Mouse (Mus musculus) ES-E14 (cell line): ENCODE measurements around the gene Kcnk12. TPM values are rescaled to one million over a fixed set of nuclear protein-coding genes. Genes with fewer than 3 reads are reported as not detected.

Experiments
- DNase-seq: peaks from one replicate; pipeline ENCODE4 v3.0.0-alpha.2; 2013; ENCODE audit warnings: low read depth, low spot score
- H3K27ac ChIP-seq: 2 replicates; pipeline ENCODE4 v1.5.1; 2012; ENCODE audit warnings: low read depth, mild to moderate bottlenecking, low read length, moderate library complexity, mixed read lengths; ENCODE audit not compliant: poor library complexity, insufficient read depth, severe bottlenecking
- H3K36me3 ChIP-seq: 2 replicates; pipeline ENCODE4 v1.6.1; 2012; ENCODE audit warnings: mild to moderate bottlenecking, low read length, moderate library complexity, mixed read lengths; ENCODE audit not compliant: control insufficient read depth, poor library complexity, insufficient read depth, severe bottlenecking
- H3K4me1 ChIP-seq, 2 experiments: fragments of 150-350 bp in 1 of 2; sonication (generic) in 1 of 2; 2 replicates each; pipeline ENCODE4 v1.6.1; 2012; ENCODE audit warnings: low read length in 2 of 2, mild to moderate bottlenecking in 1 of 2, mixed read lengths in 1 of 2; ENCODE audit not compliant: control insufficient read depth in 2 of 2, insufficient read depth in 2 of 2, poor library complexity in 1 of 2
- H3K4me3 ChIP-seq, 2 experiments: fragments of 150-350 bp in 1 of 2; sonication (generic) in 1 of 2; 2 replicates each; pipeline ENCODE4 v1.5.1; 2012; ENCODE audit warnings: low read length in 2 of 2, low read depth in 1 of 2, mild to moderate bottlenecking in 1 of 2, mixed read lengths in 1 of 2; ENCODE audit not compliant: insufficient read depth in 1 of 2, poor library complexity in 1 of 2, severe bottlenecking in 1 of 2
- H3K9ac ChIP-seq: 2 replicates; pipeline ENCODE4 v1.6.1; 2012; ENCODE audit warnings: low read depth, mild to moderate bottlenecking, low read length, mixed read lengths; ENCODE audit not compliant: poor library complexity, insufficient read depth, severe bottlenecking
- H3K9me3 ChIP-seq: fragments of 150-350 bp; sonication (generic); 2 replicates; pipeline ENCODE4 v1.6.1; 2012; ENCODE audit warnings: low read depth, mild to moderate bottlenecking, low read length; ENCODE audit not compliant: control insufficient read depth, insufficient read depth
- CHD2 ChIP-seq: IDR thresholded peaks from 2 replicates; pipeline ENCODE4 v1.6.1; 2014; ENCODE audit warnings: mild to moderate bottlenecking, low read depth, low read length, inconsistent platforms
- HCFC1 ChIP-seq: IDR thresholded peaks from 2 replicates; pipeline ENCODE4 v1.6.1; 2012; ENCODE audit warnings: low read length, inconsistent platforms, borderline replicate concordance; ENCODE audit not compliant: insufficient read depth
- MAFK ChIP-seq: IDR thresholded peaks from 2 replicates; pipeline ENCODE4 v1.6.1; 2014; ENCODE audit warnings: mild to moderate bottlenecking, low read depth, low read length, inconsistent platforms; ENCODE audit not compliant: insufficient read depth
- ZC3H11A ChIP-seq: IDR thresholded peaks from 2 replicates; pipeline ENCODE4 v1.6.1; 2012; ENCODE audit warnings: low read depth, mild to moderate bottlenecking, inconsistent platforms, low read length, borderline replicate concordance
- ZNF384 ChIP-seq: IDR thresholded peaks from 2 replicates; pipeline ENCODE4 v1.6.1; 2012; ENCODE audit warnings: low read depth, low read length, inconsistent platforms
- in situ Hi-C, 2 experiments: fragments of 600-800 bp; cut with MboI; formaldehyde crosslinking; loops; one replicate each; pipeline ENCODE4 v1.15.1; 2025; ENCODE audit warnings: low sequenced_read_pairs in 2 of 2, inconsistent platforms in 1 of 2; ENCODE audit not compliant: unreplicated experiment in 2 of 2
- total RNA-seq: library from RNA; depleted of rRNA; stranded (reverse); fragments of 300-350 nt; gene quantifications from 2 replicates; pipeline ENCODE4 v1.2.3, GENCODE M21; 2012

The Kcnk12 gene
- total RNA-seq, 1 experiment = 1.8 TPM

DNA sequence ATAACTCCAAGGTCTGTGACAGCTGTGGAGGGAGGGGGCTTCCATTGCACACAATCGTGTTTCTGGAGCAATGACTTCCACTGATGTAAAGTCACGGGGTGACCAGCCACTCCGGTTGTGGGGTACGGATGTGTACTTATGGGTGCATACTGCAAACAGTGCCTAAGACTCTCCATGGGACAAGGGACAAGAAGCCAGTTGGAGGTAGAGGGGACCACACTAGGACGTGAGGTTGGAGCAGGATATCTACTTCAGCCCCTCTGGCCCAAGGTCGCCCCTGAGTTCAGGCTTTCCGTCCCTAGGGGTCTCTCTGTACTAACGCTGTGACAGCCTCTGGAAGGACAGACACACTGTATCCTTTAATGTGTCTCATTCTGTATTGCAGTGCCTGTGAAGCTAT lies 63.3 kb downstream of the Kcnk12 start:
- Histone ChIP-seq H3K4me1 (no peaks in the 10 kb centered on the region), H3K27ac (no peak overlapping the region), H3K4me3 (no peak overlapping the region), H3K9me3 (no peaks in the 10 kb centered on the region), H3K9ac (no peak overlapping the region), H3K36me3 (no peaks in the 10 kb centered on the region)
- in situ Hi-C loops = no loop called here
- DNase-seq = no peak
- TF ChIP-seq CHD2 = no peak

DNA sequence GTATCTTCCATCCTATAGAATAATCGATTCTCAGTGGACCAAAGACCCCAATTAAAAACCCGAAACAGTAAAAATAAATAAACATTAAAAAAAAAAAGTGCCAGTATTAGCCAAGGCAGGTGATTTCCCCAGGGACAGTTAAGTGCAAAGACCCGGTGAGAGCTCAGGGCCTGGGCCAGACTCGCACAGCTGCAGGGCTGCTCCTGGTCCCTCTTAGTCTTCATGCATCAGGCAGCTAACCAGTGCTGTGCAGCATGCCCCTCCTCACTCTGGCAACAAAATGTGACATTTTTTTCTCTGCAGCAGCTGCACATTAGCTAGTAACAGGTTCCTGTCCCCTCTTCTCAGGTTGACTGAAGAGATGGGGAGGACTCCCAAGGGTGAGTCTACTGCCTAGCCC lies 65.8 kb downstream of the Kcnk12 start:
- H3K9me3 ChIP-seq = no peaks in the 10 kb centered on the region
- 0 out of 2 replicates have a peak, but pooled peaks cover 2% of the 10 kb centered on the region for H3K36me3 ChIP-seq
- in situ Hi-C loops = no loop called here
- TF ChIP-seq CHD2 (no peak), ZC3H11A (no peak), ZNF384 (no peak), MAFK (no peak), HCFC1 (no peak)
- no peak overlapping the region for H3K4me3 ChIP-seq
- H3K9ac ChIP-seq = no peak overlapping the region
- H3K4me1 ChIP-seq = no peaks in the 10 kb centered on the region
- no peak for DNase-seq
- H3K27ac ChIP-seq = no peak overlapping the region

DNA sequence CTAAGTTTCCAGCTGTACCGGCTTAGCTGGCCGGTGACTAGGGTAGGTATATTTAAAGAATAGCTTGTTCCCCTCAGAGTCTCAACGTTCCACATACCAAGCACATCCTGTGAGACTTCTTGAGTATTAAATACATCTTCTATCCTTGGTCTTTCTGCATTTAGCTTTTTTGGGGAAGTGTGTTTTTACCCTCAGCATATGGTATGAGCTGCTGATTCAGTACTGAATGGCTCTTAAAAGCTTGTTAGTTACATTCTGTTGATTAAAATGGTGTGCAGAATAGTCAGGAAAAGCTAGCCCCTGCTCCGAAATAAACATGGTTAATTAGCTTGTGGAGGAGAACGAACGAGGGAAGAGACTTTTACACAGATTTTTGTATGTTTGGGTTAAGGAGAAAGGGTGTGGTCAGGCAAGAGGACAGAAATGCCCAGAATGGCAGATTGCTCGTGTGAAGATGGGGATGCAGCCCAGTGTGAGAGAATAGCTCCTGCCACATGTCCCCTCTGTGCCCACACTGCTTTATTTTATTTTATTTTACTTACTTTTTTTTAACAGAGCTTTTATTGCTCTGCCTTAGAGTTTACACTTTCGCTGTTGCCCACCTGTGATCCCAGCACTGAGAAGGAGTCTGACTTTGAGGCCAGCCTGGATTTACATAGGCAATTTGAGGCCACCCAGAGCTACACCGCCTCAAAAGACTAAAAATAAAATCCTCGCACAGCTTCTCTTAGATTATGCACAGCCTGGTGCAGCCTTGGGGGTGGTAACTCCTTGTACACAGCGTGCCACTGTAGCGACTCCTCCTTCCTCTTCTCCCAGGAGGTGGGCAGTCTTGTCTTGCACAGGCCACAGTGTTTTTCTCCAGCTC lies 71.1 kb downstream of the Kcnk12 start:
- H3K4me1 ChIP-seq = no peaks in the 10 kb centered on the region
- H3K9ac ChIP-seq = no peak overlapping the region
- no peak overlapping the region for H3K4me3 ChIP-seq
- TF ChIP-seq ZC3H11A (no peak), HCFC1 (no peak), CHD2 (no peak), MAFK (no peak), ZNF384 (no peak)
- in situ Hi-C loops = no loop called here
- peaks cover 30% of the 10 kb centered on the region for H3K36me3 ChIP-seq
- no peak for DNase-seq
- H3K27ac ChIP-seq = no peak overlapping the region
- no peaks in the 10 kb centered on the region for H3K9me3 ChIP-seq

DNA sequence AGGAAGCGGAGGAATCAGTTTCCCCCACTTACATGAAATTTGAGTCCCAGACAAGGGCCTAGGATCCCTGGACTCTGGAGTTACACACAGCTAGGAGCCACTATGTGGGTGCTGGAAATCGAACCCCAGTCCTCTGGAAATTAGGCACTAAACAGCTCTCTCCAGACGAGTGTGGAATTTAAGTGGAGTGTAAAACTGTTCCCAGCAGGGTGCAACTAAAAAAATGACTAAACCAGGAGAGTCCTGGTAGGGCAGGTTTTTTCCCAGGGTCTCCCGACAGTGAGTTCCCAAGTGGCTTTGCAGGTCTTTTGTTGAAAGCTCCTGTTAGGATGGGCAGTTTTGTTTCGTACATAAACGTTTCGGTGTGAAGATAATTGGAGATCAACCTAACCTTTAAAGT lies 73.1 kb downstream of the Kcnk12 start:
- no peaks in the 10 kb centered on the region for H3K9me3 ChIP-seq
- H3K9ac ChIP-seq = no peak overlapping the region
- no peak overlapping the region for H3K27ac ChIP-seq
- TF ChIP-seq CHD2 = no peak
- peak; percentile 57 for TF ChIP-seq ZNF384
- no peak for TF ChIP-seq HCFC1
- peaks cover 42% of the 10 kb centered on the region for H3K36me3 ChIP-seq
- in situ Hi-C loops = no loop called here
- no peak for DNase-seq
- H3K4me1 ChIP-seq = no peaks in the 10 kb centered on the region
- H3K4me3 ChIP-seq = no peak overlapping the region

DNA sequence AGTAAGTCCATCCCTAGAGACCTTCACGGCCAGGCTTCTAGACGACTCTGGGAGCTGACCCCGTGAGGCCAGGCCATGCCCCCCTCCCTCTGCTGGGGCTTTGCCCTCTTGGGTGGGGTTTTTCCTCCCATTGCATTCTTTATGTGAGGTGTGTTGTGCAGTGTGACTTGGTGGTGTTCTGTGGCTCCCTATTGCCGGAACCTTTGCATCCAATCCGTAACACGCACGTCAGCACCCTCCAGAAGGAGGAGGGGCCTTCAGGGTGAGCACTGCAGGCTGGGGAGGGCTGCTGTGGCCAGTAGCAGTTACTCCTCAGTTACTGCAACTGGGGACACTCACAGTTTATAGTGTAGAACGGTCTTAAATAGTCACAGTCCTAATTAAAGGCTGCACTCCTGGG lies 97.7 kb downstream of the Kcnk12 start:
- no peaks in the 10 kb centered on the region for H3K9me3 ChIP-seq
- DNase-seq = no peak
- no peak overlapping the region for H3K27ac ChIP-seq
- no peak overlapping the region for H3K4me3 ChIP-seq
- no peak overlapping the region for H3K9ac ChIP-seq
- peaks cover 64% of the 10 kb centered on the region for H3K36me3 ChIP-seq
- in situ Hi-C loops = no loop called here
- peaks cover 10 to 43% of the 10 kb centered on the region in 2 experiments; a peak in 3 of 4 replicates for H3K4me1 ChIP-seq
- no peak for TF ChIP-seq CHD2
- no peak for TF ChIP-seq ZC3H11A
- no peak for TF ChIP-seq HCFC1
- no peak for TF ChIP-seq MAFK
- TF ChIP-seq ZNF384 = no peak
